Mouse (Mus musculus): Measurements from ENCODE around the gene Serpina3m. TPM values are rescaled to one million over a fixed set of nuclear protein-coding genes. Genes with fewer than 3 reads are reported as not detected.

Gene Serpina3m
- polyA plus RNA-seq, 1 experiment: not detected

DNA sequence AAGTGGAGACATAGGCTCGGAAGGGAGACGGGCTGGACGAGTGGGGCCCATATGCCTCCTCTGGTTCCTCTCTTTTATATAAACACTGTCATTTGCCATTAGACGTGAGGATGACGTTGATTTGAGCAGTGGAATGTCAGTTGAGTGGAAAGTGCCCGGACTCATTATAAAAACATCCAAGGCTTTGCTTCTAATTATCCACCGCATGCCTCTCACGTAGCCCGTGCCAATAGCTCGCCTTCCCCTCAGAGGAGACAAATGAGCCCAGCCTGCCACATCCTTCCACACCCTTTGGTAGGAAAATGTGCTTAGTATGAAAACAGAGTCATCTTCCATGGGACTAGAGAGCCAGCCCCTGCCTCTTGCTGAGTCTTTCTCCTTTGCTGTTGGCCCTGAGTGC is 93.1 kb downstream of the Serpina3m start:
- H3K27ac ChIP-seq (ENCODE audit: insufficient read depth, low read length): no peak overlapping the region
- 61% methylated on average over 10 of the region's 10 CpGs for WGBS
- H3K27me3 ChIP-seq (ENCODE audit: control insufficient read depth, insufficient read depth, low read length): no peaks in the 10 kb centered on the region
- TF ChIP-seq CTCF (IDR thresholded peaks at IDR 0.05; ENCODE audit: borderline replicate concordance, insufficient read depth, low read depth, low read length): no peak
- no peak for TF ChIP-seq POLR2A (IDR thresholded peaks at IDR 0.05; ENCODE audit: borderline replicate concordance, insufficient read depth, low read length)
- H3K4me3 ChIP-seq (replicated peaks; ENCODE audit: insufficient read depth, low read depth, low read length): no peak overlapping the region
- DNase-seq: no peak
- no peaks in the 10 kb centered on the region for H3K4me1 ChIP-seq (ENCODE audit: control insufficient read depth, insufficient read depth, low read length)

DNA sequence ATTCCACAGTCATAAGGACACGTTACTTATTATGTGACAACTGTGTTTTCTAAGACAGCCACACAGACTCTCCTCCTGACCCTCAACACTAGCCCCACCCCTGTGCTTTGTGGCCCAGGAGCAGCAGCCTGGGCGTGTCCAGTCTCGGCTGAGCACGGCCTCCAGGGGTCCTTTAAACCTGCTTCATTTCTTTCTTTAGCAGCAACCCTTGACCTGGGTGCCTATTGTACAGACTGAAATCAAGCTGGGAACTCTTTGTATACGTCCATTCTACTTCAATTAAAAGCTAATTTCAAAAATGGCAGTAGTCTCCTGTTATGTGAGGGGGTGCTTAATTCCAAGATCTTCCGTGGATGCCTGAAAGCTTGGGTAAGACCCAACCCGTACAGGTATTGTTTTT is 94.9 kb downstream of the Serpina3m start:
- no peak for DNase-seq
- Histone ChIP-seq H3K27ac (ENCODE audit: insufficient read depth, low read length) (no peak overlapping the region), H3K4me1 (ENCODE audit: control insufficient read depth, insufficient read depth, low read length) (no peaks in the 10 kb centered on the region), H3K4me3 (replicated peaks; ENCODE audit: insufficient read depth, low read depth, low read length) (no peak overlapping the region), H3K27me3 (ENCODE audit: control insufficient read depth, insufficient read depth, low read length) (no peaks in the 10 kb centered on the region)
- 56% methylated on average over 7 of the region's 7 CpGs for WGBS
- TF ChIP-seq POLR2A (IDR thresholded peaks at IDR 0.05; ENCODE audit: borderline replicate concordance, insufficient read depth, low read length): no peak
- no peak for TF ChIP-seq CTCF (IDR thresholded peaks at IDR 0.05; ENCODE audit: borderline replicate concordance, insufficient read depth, low read depth, low read length)

DNA sequence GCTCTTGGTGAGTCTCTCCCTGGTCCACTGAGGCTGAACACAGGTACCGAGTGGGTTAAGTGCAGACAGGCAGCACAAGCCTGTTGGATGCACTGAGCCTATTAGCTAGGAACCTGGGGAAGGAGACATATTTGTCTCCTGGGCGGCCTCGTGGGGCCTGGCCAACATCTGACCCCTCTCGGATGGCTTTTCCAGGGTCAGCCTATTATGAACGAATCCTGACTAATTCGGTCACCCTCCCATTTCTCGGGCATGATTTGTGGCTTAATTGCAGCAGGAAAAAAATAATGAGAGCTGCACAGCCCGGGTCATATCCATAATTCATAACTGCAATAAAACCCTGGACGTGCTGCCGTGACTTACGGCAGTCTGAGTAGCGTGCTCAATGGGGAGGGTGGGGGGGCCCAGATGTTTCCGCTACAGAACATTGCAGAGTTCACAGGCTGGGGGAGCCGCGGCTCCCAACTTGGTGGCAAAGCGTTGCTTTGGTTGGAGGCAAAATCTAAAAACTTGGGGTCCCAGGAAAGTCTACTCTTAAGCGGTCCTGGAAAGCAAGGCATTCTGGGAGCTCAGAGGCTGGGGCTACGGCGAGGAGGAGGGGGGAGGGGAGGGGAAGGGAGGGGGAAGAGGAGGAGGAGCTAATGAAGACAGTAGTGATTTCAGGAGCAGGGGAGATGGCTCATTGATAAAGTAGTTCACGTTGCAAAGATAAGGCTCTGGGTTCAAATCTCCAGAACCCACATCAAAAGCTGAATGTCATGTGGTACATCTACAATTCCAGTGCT is 95.9 kb downstream of the Serpina3m start:
- no peaks in the 10 kb centered on the region for H3K27me3 ChIP-seq (ENCODE audit: control insufficient read depth, insufficient read depth, low read length)
- no peak overlapping the region for H3K27ac ChIP-seq (ENCODE audit: insufficient read depth, low read length)
- no peak for DNase-seq
- no peak for TF ChIP-seq CTCF (IDR thresholded peaks at IDR 0.05; ENCODE audit: borderline replicate concordance, insufficient read depth, low read depth, low read length)
- TF ChIP-seq POLR2A (IDR thresholded peaks at IDR 0.05; ENCODE audit: borderline replicate concordance, insufficient read depth, low read length): no peak
- H3K4me1 ChIP-seq (ENCODE audit: control insufficient read depth, insufficient read depth, low read length): no peaks in the 10 kb centered on the region
- H3K4me3 ChIP-seq (replicated peaks; ENCODE audit: insufficient read depth, low read depth, low read length): no peak overlapping the region
- 75% methylated on average over 20 of the region's 20 CpGs for WGBS

DNA sequence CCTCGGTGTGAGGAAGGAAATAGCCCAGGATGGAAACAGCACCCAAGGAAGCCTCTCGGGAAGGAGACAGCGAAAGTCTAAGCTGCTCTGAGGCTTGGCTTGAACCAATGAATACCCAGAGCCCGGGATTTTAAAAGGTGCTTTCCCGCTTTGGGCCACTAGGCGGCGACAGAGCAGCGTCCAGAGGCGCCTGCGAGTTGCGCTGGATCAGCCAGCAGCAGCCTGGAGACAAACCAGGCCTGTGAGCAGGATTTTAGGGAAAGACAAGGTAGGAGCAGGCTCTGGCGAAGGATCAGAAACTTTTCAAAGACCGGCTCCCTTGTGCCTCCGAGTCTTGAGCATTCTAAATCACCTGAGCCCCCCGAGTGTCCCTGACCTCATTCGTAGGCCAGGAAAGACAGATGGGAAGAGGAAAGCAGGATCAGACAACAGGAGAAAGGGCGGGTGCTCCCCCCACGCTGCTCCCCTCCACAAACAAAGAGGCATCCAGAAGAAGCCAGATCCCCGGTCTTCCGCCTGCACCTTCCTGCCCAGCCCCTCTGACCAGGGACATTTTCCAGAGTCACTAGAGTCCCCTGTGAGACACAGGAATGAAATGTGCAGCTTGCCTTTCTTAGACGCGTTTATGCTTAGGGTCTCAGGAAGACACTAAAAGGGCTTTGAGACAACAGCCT is 101.9 kb downstream of the Serpina3m start:
- H3K4me1 ChIP-seq (ENCODE audit: control insufficient read depth, insufficient read depth, low read length): no peaks in the 10 kb centered on the region
- WGBS: 15% methylated on average over 22 of the region's 22 CpGs
- TF ChIP-seq CTCF (IDR thresholded peaks at IDR 0.05; ENCODE audit: borderline replicate concordance, insufficient read depth, low read depth, low read length) (peak; percentile 78), POLR2A (IDR thresholded peaks at IDR 0.05; ENCODE audit: borderline replicate concordance, insufficient read depth, low read length) (no peak)
- H3K27ac ChIP-seq (ENCODE audit: insufficient read depth, low read length): no peak overlapping the region
- H3K4me3 ChIP-seq (replicated peaks; ENCODE audit: insufficient read depth, low read depth, low read length): no peak overlapping the region
- H3K27me3 ChIP-seq (ENCODE audit: control insufficient read depth, insufficient read depth, low read length): no peaks in the 10 kb centered on the region
- DNase-seq: peak; percentile 74 to 89

DNA sequence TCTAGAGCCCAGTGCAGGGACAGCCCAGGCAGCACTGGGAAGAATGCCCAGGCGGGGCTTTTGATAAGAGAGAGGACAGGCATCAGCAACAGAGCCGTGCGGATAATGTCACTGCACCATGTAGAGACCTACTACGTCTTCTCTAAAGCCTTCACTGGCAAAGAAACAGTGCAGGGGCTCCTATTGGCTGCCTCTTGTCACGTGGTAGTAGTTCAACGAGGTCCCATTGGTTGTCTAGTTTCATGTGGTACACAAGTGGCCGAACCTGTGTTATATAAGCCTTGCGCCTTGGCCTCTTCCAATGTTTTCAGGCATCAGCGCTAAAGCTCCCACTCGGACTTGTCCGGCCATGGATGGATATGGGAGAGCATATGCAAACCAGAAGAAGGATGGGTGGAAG is 105.4 kb downstream of the Serpina3m start:
- no peak overlapping the region for H3K4me3 ChIP-seq (replicated peaks; ENCODE audit: insufficient read depth, low read depth, low read length)
- no peaks in the 10 kb centered on the region for H3K27me3 ChIP-seq (ENCODE audit: control insufficient read depth, insufficient read depth, low read length)
- no peak for DNase-seq
- no peaks in the 10 kb centered on the region for H3K4me1 ChIP-seq (ENCODE audit: control insufficient read depth, insufficient read depth, low read length)
- 91% methylated on average over 11 of the region's 11 CpGs for WGBS
- H3K27ac ChIP-seq (ENCODE audit: insufficient read depth, low read length): no peak overlapping the region
- TF ChIP-seq CTCF (IDR thresholded peaks at IDR 0.05; ENCODE audit: borderline replicate concordance, insufficient read depth, low read depth, low read length) (no peak), POLR2A (IDR thresholded peaks at IDR 0.05; ENCODE audit: borderline replicate concordance, insufficient read depth, low read length) (no peak)

Other genes with a start within 250 kb of the Serpina3m start
- not detected in 2 replicates for gene Serpina5, start 237.4 kb upstream of the Serpina3m start, polyA plus RNA-seq (2012; rRNA removed)
- not detected in 2 replicates for gene Serpina3a, start 225.8 kb upstream of the Serpina3m start, polyA plus RNA-seq (2012; rRNA removed)
- not detected in 2 replicates for gene Serpina3b, start 210.5 kb upstream of the Serpina3m start, polyA plus RNA-seq (2012; rRNA removed)
- 0.19 and 0.31 TPM in 2 replicates for gene Serpina3c, start 184.6 kb upstream of the Serpina3m start, polyA plus RNA-seq (2012; rRNA removed)
- 0.11 TPM in 1 of 2 replicates, not detected in the other for gene Serpina3f, start 123.9 kb upstream of the Serpina3m start, polyA plus RNA-seq (2012; rRNA removed)
- 2.2 and 2.9 TPM in 2 replicates for gene Serpina3g, start 102.2 kb upstream of the Serpina3m start, polyA plus RNA-seq (2012; rRNA removed)
- gene Serpina3i, start 75.4 kb upstream of the Serpina3m start, polyA plus RNA-seq (2012; rRNA removed): 0.05 TPM in 1 of 2 replicates, not detected in the other
- gene Serpina3j, start 23.9 kb upstream of the Serpina3m start, polyA plus RNA-seq (2012; rRNA removed): not detected in 2 replicates
- not detected in 2 replicates for gene Serpina3k, start within 50 bp of the Serpina3m start, polyA plus RNA-seq (2012; rRNA removed)
- gene Serpina3n, start 68.2 kb downstream of the Serpina3m start, polyA plus RNA-seq (2012; rRNA removed): 14.3 and 21.1 TPM in 2 replicates
- not detected in 2 replicates for gene Gsc, start 134.8 kb downstream of the Serpina3m start, polyA plus RNA-seq (2012; rRNA removed)